Mouse (Mus musculus) monocyte, adult 5-6 weeks (primary cell): ENCODE measurements around the gene Gm10961. TPM values are rescaled to one million over a fixed set of nuclear protein-coding genes. Genes with fewer than 3 reads are reported as not detected.
A peak's percentile ranks its signal among the peaks of the same experiment; 100 is the strongest.

ENCODE experiments used
- ATAC-seq: fragments of 153-309, 156-312 bp; replicated peaks from 2 replicates; pipeline ENCODE4 v1.8.0; 2017; ENCODE audit warnings: mild to moderate bottlenecking; ENCODE audit not compliant: low TSS enrichment, insufficient number of reproducible peaks, severe bottlenecking, poor library complexity, low FRiP score
- total RNA-seq: library from RNA; stranded (forward); fragments of 200-1000, 200-491, 200-594 nt; gene quantifications from 3 replicates; pipeline ENCODE4 v1.2.3, GENCODE M21; 2017

Gene Gm10961
- not detected in 3 replicates for total RNA-seq

DNA sequence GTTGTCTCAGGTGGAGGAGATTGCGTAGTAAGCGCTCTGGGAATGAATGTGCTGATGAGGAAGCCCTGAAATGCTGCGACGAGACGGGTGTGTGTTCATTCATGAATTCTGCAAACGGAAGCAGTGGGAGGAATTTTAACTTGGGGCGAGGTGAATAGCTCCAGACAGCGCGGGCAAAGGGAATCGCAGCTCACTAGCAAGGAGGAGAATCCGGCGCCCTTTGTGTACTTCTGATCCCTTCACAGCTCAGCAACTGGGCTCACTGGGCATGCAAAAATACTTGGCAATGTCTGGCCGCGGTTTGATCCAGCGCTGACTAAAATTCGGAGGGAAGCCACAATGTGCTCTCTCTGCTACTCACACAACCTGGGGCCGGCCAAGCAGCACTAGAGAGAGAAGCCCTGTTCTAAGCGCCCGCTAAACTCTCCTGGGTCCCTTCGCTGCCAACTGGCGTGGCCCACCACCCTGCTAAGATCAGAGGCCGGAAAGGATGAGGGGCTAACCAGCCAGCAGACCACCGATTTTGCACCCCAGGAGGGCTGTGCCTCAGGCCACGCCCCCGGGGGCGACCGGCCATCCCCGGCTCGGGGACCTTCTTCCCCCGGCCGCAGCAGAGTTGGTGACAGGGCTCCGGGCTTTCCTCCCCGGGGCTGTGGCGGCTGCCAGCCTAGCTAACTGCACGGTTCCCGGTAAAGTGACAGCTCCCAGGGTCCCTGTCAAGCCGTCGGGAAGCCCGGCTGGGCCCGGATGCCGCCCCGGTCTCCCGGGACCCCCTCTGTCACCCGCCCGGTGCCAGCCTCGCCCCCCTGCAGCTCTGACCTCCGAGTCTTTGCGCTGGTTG is at the start of gene Gm10961:
TSS of gene Gm10961 (plus strand) at position 641 of the 841 bp plus-strand sequence.
- 0 out of 2 replicates have a peak, but pooled peaks have one; percentile 12 for ATAC-seq

DNA sequence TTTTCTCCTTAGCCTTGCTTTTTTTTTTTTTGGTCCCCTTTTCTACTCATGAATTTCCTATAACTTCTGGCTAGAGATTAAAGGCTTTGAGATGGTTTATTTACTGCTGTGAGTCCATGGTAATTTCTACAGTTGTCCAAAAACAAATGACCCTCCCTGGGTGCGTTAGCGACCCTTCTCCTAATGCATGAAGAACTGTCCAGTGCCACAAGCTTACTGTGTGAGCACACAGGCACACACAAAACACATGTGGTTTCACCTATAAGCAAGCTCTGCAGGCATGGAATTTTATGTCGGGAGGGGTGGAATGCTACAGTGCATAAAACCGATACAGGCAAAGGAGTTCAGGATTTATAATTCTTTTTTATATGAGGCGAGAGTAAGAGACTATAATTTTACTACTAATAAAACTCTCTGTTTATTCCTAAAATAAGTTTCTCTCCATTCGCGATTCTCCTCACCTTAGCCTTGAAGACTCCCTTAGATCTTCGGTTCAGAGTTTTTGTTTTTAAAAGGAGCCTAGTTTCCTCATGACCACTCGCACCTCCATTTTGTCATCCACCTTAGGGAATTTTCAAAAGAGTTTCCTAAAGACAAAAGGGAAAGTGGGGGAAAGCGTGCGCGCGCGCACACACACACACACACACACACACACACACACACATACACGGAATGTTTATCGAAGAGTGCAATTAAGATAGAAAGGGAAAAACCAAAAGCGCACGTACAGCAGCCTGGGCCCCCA is 48.8 kb upstream of the Gm10961 start:
- no peak for ATAC-seq

DNA sequence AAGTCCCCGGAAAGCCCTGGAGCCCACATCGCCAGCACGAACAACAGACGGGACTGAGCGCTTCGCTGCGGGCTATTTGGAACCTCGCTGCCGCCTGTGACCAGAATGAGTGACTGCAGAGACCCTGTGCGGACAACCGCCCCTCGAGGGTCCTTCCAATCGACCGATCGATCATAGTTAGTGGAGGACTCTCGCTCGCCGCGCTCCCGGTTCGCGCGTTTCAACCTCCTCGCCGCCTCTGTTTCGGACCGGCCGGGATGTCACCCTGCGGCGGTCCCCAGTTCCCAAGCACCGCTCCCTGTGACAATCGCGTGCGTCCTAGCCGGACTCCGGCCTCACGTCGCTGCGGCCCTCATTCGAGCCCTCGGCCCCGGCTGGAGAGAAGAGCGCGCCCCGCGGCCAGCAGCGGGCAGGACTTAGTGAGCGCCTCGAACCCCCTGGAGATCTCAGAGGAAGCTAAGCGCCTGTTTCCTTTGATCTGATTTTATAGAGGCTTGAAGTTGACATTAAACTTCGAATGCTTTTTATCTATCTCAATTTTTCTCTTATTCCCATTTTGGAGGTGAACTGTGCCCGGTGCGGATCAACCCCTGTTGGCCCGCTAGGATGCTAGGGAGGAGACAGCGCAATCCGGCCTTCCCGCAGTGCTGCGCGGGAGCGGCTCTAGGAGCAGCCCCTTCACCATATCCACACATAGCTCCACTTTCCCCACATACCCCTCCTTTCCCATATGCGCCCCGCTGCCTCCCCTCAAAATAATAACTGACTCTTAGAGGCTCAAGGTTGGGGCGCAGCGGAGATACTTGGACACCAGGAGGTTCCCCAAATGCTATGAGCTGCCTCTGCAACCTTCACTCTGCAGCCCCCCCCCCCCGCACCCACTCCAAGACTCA is 48.0 kb upstream of the Gm10961 start:
- ATAC-seq = no peak

DNA sequence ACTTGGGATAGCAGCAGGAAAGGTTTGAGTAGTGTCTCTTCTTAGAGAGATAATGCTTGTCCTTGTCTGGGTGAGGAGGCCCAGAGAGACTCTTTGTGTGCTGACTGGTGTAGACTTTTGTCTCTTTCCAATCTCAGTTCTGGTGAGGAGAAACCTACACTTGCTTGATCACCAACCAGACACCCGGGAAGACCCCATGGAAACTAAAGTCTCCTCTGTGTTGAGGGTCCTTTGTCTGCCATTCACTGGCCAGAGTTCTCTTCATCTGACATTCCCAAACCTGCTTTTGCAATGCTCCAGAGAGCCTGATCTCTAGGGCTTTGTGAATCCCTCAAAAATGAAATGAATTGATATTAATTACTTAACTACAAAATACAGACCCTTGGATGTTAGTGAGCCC is 47.2 kb upstream of the Gm10961 start:
- ATAC-seq = no peak

DNA sequence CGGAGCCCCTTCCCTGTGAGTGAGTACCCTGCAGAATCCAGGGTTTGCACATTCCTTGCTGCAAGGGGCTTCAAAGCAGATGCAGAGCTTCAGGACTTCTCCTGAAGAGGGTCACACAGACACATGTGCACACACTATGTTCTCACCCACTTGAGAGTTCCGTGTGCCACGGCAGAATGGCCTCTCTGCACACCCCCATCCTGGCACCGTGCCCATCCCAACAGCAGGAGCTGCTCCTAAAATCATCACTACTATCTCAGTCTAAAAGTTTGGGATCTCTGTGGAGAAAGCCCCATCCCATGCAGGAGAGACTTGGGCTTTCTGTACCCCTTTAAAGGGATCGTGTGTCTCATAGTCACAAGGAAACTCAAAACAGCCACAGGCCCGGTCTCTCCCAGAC is 44.6 kb upstream of the Gm10961 start:
- no peak for ATAC-seq

DNA sequence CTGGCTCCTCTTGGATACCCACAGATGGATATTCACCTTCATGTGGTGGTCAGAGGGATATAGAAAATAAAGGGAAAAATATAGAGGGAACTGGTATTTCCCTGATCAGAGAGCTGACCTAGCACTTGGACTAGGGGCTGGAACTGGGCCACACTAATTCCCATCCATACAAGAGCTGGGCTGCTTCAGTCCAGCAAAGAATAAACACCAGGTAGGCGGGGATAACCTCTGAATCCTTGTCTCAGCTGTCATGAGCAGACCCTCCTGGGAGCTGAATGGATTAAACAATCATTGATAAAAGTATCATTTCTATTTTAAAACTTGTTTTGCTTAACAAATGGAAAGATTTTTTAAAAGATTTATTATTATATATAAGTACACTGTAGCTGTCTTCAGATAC is 39.5 kb upstream of the Gm10961 start:
- ATAC-seq = no peak

DNA sequence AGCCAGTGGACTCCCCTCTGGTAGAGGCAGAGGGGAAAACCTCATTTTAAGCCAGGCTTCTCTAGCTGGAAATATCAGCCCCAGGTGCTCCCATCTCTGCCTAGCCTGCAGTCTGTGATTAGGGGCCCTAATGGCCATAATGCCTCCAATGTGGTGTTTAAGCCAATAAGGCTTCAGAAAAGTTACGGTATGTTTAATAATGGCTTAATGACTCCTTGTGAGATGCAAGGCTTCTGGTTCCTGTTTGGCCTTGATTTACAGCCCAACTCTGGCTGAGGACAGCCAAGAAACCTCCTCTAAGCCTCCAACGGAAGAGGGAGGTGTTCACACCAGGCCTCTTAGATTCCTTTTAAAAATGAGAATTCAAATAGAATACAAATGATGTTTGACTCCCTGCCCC is 37.5 kb upstream of the Gm10961 start:
- no peak for ATAC-seq

DNA sequence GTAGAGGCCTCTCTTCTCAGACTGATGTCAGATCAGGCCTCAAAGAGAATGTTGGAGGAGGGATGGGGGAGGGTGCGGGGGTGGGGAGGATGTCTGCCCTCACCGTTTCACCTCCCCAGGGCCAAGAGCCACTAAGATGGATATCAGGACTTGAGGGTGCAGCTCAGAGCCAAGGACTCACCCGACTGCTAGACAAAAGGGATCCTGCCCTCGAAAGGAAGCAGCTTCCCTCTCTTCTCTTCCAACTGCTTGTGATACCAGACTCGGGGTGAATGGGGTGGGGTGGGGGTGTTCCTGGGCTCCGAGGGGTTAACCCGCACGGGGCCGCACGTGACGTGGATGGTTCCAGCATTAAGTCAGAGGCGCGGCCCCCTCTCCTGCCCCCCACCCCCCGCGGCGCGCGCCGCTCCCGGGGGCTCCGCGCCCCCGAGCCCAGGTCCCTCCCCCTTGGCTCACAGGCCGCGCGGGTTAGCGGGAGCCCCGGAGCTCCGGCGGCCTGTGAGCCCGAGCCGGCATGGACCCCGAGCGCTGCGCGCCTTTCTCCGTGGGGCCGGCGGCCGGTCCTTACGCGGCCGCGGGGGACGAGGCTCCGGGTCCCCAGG is 36.4 kb upstream of the Gm10961 start, which contains the start of gene Alx3:
TSS of gene Alx3 (plus strand) at position 370 of the 602 bp plus-strand sequence.
- no peak for ATAC-seq

DNA sequence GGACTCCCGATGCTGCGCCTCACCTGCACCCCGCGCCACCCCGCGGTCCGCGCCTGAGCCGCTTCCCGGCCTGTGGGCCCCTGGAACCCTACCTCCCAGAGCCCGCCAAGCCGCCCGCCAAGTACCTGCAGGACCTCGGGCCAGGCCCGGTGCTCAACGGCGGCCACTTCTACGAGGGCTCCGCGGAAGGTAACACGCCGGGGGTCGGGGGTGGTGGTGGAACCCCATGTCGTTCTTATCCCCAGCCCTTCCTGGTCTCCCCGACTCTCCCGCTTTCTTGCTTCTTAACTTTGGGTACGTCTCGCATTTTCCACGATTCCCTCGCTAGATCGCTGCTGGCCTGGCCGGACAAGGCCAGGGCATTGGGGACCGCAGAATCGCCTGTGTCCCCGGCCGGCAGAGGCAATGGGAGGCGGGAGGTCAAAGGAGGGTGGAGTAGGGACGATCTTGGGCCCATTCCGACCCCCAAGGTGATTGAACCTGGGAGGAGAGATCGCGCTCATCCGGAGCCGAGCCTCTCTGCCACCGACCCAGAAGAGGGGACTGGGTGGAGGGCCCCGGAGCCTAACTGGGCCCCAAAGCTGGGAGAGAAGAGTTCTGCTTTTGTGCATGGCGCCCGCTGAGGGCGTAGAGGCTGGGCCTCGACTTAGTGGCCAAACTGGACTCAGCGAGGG is 35.7 kb upstream of the Gm10961 start:
- ATAC-seq = no peak

DNA sequence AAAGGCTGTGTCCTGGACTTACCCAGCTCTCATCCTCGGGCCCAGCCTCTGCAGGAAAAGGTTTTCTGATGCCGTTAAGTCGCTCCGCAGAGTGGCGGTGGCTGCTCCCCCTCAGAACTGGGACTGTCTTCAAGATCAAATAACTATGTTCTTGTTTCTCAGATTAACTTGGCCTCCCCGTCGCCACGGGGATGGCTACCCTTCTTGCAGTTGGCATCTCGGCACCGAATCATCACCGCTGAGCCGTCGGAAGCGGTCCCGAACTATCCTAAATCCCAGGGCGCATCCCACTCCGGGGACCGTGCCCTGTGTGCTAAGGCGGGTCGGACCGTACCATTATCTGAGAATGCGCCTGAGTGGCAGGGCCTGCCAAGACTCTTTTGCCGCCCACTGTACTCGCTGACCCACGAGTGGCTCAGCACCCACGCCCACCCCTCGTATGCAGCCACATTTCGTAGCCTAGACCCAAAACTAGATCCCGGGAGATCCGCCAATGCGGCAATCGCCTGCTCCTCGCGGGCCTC is 35.1 kb upstream of the Gm10961 start:
- ATAC-seq = no peak

DNA sequence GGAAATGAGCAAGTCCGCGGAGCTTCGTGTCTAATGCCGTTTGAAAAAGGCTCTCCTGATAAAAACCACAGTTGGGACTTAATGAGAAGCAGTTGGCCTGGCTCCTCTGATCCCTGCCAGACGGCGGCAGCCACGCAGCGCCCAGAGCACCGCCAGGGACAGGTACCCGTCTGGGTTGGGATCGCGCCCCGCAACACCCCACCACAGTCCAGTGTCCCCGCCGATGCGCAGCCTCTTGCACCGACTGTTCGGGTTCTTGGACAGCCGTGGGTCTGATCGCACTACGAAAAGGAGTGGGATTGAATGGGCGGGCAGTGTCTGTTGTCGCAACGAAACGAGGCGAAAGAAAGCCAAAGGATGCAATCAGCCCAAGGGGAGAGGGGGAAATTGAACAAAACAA is 34.6 kb upstream of the Gm10961 start:
- no peak for ATAC-seq

DNA sequence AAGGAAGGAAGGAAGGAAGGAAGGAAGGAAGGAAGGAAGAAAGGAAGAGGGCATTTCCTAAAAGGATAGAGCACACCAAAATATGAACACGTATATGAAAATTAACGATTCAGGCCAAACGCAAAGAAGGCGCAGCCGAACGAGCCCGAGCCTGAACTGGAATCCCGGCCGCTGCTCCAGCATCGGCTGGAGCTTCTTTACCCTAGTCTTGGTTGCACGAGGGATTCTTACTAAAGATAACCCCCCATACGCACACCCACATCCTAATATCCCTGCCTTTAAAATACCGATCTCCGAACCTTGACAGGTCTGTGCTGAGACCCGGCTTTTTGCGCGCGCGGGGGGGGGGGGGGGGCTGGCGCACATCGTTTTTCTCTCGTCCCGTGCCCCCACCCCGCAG is 34.0 kb upstream of the Gm10961 start:
- ATAC-seq = no peak

DNA sequence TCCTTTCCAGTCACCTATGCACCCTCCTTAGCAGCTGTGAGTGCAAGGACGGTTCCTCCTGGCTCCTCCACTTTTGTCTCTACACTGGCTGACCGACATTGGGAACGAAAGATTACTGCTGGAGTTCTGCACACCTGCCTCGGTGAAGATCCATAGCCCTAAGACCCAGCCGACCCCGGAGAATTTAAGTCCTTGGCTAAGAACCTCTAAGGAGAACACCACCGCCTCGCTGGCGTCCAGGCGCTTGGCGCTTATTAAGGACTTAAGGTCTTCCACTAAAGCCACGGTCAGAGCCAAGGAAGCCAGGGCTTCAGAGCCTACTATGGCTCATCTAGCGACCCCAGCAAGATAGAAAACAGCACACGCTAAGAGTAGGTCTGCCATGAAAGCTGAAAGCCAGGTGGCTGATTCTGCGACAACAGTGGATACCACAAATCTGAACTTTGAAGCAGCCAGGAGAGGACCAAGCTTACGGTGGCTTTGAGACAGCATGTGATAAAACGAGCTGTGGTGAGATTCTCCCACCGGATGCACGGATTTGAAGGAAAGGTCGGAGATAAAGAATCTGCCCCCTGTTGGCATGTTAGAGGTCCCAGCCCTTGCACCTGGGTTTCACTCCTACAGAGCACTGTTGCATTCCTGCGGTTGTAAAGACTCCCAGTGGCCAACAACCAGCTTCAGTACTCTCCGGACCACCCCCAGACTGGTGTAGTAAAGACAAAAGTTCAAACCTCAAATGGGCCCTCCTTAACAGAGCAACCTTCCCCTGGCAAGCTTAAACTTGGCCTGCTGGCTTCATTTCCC is 33.3 kb upstream of the Gm10961 start:
- no peak for ATAC-seq

DNA sequence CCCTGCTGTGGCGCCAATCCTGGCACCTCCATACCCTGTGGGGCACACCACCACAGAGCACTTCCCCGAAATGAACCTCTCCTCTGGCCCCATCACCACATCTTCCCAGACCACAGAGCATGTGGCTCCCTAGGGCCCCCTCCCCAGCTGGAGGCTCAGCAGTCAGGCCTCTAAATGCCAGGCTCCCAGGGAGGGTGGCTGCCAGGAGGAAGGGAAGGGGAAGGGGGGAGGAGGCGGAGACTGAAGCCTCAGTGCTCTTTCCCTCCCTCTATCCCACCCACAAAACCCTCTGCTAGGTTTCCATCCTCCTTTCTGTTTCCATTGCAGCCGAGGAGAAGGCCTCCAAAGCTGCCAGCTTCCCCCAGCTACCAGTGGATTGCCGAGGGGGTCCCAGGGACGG is 31.0 kb upstream of the Gm10961 start:
- no peak for ATAC-seq

DNA sequence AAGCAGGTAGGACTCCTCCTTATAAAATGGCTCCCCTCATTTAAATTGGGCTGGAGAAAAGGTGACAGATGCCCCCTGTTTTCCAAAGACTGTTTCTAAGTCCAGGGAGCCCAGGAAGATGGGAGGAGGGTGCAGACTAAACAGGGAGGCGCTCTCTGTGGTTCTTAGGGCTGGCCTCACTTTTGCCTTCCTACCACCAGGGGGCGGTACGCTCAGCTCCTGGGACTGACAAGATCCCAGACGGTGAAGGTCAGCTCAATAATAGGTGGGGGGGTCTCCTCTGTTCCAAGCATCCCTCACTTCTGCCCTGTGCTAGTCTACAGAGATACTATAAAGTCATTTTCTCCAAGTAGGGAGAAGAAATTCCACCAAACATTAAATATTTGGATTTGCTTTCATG is 25.8 kb upstream of the Gm10961 start:
- ATAC-seq = peak; percentile 47; the same call in 1 of the 2 replicates

DNA sequence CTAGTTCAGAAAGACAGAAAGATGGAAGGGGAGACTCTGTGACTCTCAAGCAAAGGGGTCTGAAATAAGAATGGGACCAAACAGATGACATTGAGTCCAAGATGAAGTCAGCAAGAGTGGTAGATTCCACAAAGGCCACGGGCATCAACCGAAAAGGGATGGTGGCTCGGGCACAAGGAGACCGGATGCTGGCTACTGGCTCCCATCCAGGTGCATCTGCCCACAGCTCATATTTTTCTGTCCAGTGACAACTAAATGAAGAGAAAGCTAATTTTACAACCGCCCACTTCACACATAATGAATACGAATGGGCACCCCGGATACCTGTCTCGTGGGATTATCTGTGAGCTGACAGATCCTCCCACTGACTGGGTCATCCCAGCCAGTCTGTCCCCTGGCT is 23.9 kb upstream of the Gm10961 start:
- no peak for ATAC-seq

DNA sequence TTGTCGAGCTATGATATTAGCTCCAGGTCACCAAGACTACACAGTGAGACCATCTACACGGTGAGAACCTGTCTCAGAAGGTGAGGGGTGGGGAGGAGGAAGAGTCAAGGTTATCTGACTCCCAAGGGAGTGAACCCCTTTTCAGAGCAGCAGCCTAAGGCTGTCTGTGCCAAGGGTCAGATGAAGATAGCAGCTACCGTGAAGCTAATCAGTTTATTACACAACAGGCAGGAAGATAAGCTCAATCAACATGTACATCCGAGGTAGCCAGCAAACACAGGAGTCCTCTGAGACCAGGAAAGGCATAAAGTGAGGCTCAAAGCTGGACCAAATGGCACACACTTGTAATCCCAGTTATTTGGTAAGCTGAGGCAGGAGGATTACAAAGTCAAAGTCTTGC is 22.3 kb upstream of the Gm10961 start:
- no peak for ATAC-seq
